Mouse (Mus musculus) stomach, embryonic 16.5 days (tissue): ENCODE measurements around the gene Dysf. TPM values are rescaled to one million over a fixed set of nuclear protein-coding genes. Genes with fewer than 3 reads are reported as not detected.
"Not testable (repeated sequence)": the region's sequence is repeated elsewhere in the genome, so short reads cannot be mapped to it uniquely, and the experiment has no call there.

Experiments used
- ATAC-seq: fragments of 200-750 bp; cut with Nextera tagmentation; 2 replicates; pipeline ENCODE4 v1.8.0; 2017; ENCODE audit warnings: moderate number of reproducible peaks, moderate TSS enrichment; ENCODE audit not compliant: insufficient read depth, low FRiP score
- H3K27ac ChIP-seq: fragments of 300-500 bp; sonication (generic); 2 replicates; pipeline ENCODE4 v1.5.1; 2014; ENCODE audit warnings: low read length
- H3K27me3 ChIP-seq: fragments of 300-500 bp; sonication (generic); 2 replicates; pipeline ENCODE4 v1.6.1; 2014; ENCODE audit warnings: low read length, control low read depth, mixed read lengths; ENCODE audit not compliant: control insufficient read depth, insufficient read depth
- H3K36me3 ChIP-seq: fragments of 300-500 bp; sonication (generic); 2 replicates; pipeline ENCODE4 v1.6.1; 2014; ENCODE audit warnings: low read length; ENCODE audit not compliant: control insufficient read depth, insufficient read depth
- H3K4me1 ChIP-seq: fragments of 300-500 bp; sonication (generic); 2 replicates; pipeline ENCODE4 v1.6.1; 2014; ENCODE audit warnings: low read length, control low read depth, mixed read lengths; ENCODE audit not compliant: control insufficient read depth, insufficient read depth
- H3K4me2 ChIP-seq: fragments of 300-500 bp; sonication (generic); 2 replicates; pipeline ENCODE4 v1.6.1; 2014; ENCODE audit warnings: low read depth, low read length, mixed read lengths
- H3K4me3 ChIP-seq: fragments of 300-500 bp; sonication (generic); replicated peaks from 2 replicates; pipeline ENCODE4 v1.5.1; 2014; ENCODE audit warnings: mild to moderate bottlenecking, low read length
- H3K9ac ChIP-seq: fragments of 300-500 bp; sonication (generic); 2 replicates; pipeline ENCODE4 v1.6.1; 2014; ENCODE audit warnings: low read length
- H3K9me3 ChIP-seq: fragments of 300-500 bp; sonication (generic); replicated peaks from 2 replicates; pipeline ENCODE4 v1.6.1; 2016; ENCODE audit warnings: low read length, control low read depth; ENCODE audit not compliant: control insufficient read depth
- WGBS: fragments of 180-500 bp; shearing (Covaris S2); extraction: QIAGEN DNeasy Blood & Tissue Kit; methylation state at CpG from one replicate; pipeline ENCODE4 v1.1.7; 2014; 5-methylcytosine and 5-hydroxymethylcytosine counted together
- polyA plus RNA-seq: library from polyadenylated mRNA; unstranded; fragments of >200 nt; fragmentation: Nextera tagmentation; extraction: Ambion mirVana; gene quantifications from 2 replicates; pipeline ENCODE4 v1.2.1, GENCODE M21; 2015

Gene Dysf
- polyA plus RNA-seq, 1 experiment from 2014 or later: 9.6 TPM

- H3K27me3 ChIP-seq: peaks cover 8% of the 10 kb centered on the region; the same call in 1 of the 2 replicates
- H3K9me3 ChIP-seq: no peaks in the 10 kb centered on the region
- H3K4me1 ChIP-seq: peaks cover 12% of the 10 kb centered on the region
- ATAC-seq: no peak
- H3K9ac ChIP-seq: no peak overlapping the region
- H3K4me2 ChIP-seq: no peak overlapping the region
- 90% methylated on average over 7 of the region's 7 CpGs for WGBS
- no peak overlapping the region for H3K4me3 ChIP-seq
- no peaks in the 10 kb centered on the region for H3K36me3 ChIP-seq
- no peak overlapping the region for H3K27ac ChIP-seq
Observed at GRCm38 (mm10) chr6:84016851-84017250, 8.5 kb downstream of the Dysf start.

DNA sequence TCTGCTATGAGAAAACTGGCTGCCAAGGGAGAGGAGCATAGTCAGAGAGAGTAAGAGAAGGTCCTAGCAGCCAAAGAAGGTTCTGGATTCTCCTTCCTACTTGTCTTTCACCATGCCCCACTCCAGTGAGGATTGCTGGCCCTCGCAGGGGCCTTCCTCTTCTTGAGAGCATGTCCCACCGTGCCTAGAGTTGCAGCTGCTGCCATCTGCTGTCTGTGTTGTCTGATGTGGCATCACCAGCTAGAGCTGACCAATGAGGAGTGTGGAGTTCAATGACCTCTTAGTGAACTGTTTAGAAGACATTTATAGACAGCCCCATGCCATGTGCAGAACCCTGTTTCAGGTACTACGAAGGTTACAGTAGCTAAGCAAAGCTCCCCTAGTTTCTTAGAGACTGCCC lies 9.0 kb downstream of the Dysf start:
- Histone ChIP-seq H3K4me3 (no peak overlapping the region), H3K4me1 (peaks cover 11% of the 10 kb centered on the region), H3K9me3 (no peaks in the 10 kb centered on the region), H3K27me3 (peaks cover 8% of the 10 kb centered on the region; the same call in 1 of the 2 replicates), H3K36me3 (no peaks in the 10 kb centered on the region), H3K4me2 (no peak overlapping the region), H3K27ac (no peak overlapping the region), H3K9ac (no peak overlapping the region)
- ATAC-seq: no peak
- WGBS: 53% methylated on average over 3 of the region's 3 CpGs

DNA sequence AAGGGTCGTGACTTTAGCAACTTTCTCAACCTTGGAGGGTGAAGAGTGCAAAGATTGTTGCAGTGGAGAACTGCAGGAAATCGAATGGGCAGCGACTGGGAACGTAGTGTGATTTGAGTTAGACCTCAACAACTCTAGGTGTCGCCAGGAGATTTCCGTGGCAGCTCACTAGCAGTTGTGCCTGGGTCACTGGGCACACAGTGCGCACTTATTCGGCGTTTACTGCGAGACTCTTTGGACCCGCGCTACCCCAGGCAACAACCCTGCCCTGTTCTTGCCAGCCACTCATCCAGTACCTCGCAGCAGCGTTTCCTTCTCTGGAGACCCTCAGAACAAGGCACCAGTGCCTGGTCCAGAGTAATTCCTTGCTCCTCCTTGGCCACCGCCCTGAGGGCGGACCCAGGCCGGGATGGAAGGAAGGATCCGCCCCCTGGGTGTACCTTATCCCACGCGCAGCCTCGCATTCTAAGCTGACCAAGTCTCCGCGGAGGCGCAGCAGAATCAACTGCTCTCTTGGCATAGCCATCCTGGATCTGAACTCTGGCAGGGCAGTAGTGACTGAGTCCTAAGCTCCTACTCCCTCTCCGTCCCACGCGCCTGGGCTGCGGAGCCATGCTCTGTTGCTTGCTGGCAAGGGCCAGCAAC lies 10.6 kb downstream of the Dysf start:
- H3K27ac ChIP-seq: no peak overlapping the region
- peak; percentile 81; the same call in 1 of the 2 replicates for ATAC-seq
- H3K4me2 ChIP-seq: peak overlapping the region; percentile 78
- H3K27me3 ChIP-seq: peaks cover 8% of the 10 kb centered on the region; the same call in 1 of the 2 replicates
- H3K9ac ChIP-seq: peak overlapping the region; percentile 61
- H3K4me1 ChIP-seq: peaks cover 11% of the 10 kb centered on the region
- peak overlapping the region; percentile 46 for H3K4me3 ChIP-seq
- WGBS: 3% methylated on average over 28 of the region's 28 CpGs
- H3K36me3 ChIP-seq: no peaks in the 10 kb centered on the region
- no peaks in the 10 kb centered on the region for H3K9me3 ChIP-seq

DNA sequence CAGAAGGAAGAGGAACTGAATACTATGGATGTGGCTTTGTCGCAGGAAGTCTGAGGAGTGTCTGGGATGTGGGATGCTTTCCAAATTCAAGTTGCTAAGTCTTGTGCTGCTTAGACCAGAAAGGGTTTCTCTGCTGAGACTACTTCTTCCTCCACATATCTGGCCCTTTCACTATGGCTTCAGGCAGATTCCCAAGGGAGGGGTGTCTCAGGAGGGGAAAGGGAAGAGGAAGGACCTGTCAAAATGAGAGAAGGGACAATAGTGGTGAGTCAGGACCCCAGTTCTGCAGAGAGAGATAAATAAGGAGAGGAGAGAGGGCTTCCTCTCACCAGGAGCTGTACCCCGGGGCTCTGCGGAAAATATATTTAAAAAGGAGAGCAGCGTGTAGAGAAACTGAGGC lies 11.6 kb downstream of the Dysf start:
- H3K27ac ChIP-seq: no peak overlapping the region
- peak overlapping the region; percentile 46 for H3K4me3 ChIP-seq
- H3K27me3 ChIP-seq: peaks cover 8% of the 10 kb centered on the region; the same call in 1 of the 2 replicates
- H3K4me2 ChIP-seq: 0 out of 2 replicates have a peak overlapping the region, but pooled peaks have one; percentile 20
- H3K9ac ChIP-seq: no peak overlapping the region
- H3K36me3 ChIP-seq: no peaks in the 10 kb centered on the region
- peaks cover 11% of the 10 kb centered on the region for H3K4me1 ChIP-seq
- H3K9me3 ChIP-seq: no peaks in the 10 kb centered on the region
- 72% methylated on average over 4 of the region's 4 CpGs for WGBS
- no peak for ATAC-seq

GRCm38 (mm10) chr6:84021990-84022389 lies 13.6 kb downstream of the Dysf start:
- WGBS: 64% methylated on average over 3 of the region's 3 CpGs
- H3K27ac ChIP-seq: no peak overlapping the region
- H3K36me3 ChIP-seq: no peaks in the 10 kb centered on the region
- H3K4me1 ChIP-seq: peaks cover 11% of the 10 kb centered on the region
- no peak overlapping the region for H3K9ac ChIP-seq
- H3K9me3 ChIP-seq: no peaks in the 10 kb centered on the region
- no peak overlapping the region for H3K4me3 ChIP-seq
- H3K27me3 ChIP-seq: peaks cover 8% of the 10 kb centered on the region; the same call in 1 of the 2 replicates
- ATAC-seq: no peak
- H3K4me2 ChIP-seq: no peak overlapping the region

- Histone ChIP-seq H3K9me3 (no peaks in the 10 kb centered on the region), H3K9ac (no peak overlapping the region), H3K4me3 (no peak overlapping the region), H3K4me2 (no peak overlapping the region), H3K27ac (no peak overlapping the region), H3K36me3 (no peaks in the 10 kb centered on the region), H3K4me1 (no peaks in the 10 kb centered on the region), H3K27me3 (no peaks in the 10 kb centered on the region)
- 79% methylated on average over 3 of the region's 3 CpGs for WGBS
- ATAC-seq: no peak
Observed at GRCm38 (mm10) chr6:84025636-84026035, 17.2 kb downstream of the Dysf start.

DNA sequence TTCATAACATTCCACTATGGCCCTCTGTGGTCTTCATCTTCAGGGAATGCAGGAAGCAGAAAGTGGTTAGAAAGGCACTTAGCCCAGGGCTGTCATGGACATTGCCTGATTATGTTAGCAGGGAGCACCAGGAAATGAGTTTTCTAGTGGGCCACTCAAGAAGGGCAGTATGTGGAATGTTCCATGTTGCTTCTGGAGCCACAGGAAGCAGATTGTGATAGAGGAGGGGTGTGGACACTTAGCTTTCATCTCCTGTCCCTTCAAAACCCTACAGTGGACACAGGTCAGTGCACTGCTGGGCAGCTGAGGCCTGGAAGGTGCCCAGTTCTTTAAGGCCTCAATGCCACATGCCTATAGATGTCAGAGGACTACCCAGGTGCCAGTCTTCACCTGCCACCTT lies 20.4 kb downstream of the Dysf start:
- Histone ChIP-seq H3K4me3 (no peak overlapping the region), H3K4me1 (no peaks in the 10 kb centered on the region), H3K27me3 (no peaks in the 10 kb centered on the region), H3K9me3 (no peaks in the 10 kb centered on the region), H3K27ac (no peak overlapping the region), H3K36me3 (no peaks in the 10 kb centered on the region), H3K4me2 (no peak overlapping the region), H3K9ac (no peak overlapping the region)
- ATAC-seq: no peak

- no peak for ATAC-seq
- H3K4me1 ChIP-seq: no peaks in the 10 kb centered on the region
- WGBS: 88% methylated on average over 7 of the region's 7 CpGs
- H3K4me2 ChIP-seq: no peak overlapping the region
- H3K4me3 ChIP-seq: no peak overlapping the region
- no peaks in the 10 kb centered on the region for H3K9me3 ChIP-seq
- no peak overlapping the region for H3K9ac ChIP-seq
- H3K36me3 ChIP-seq: no peaks in the 10 kb centered on the region
- no peak overlapping the region for H3K27ac ChIP-seq
- no peaks in the 10 kb centered on the region for H3K27me3 ChIP-seq
Observed at GRCm38 (mm10) chr6:84029775-84030174, 21.4 kb downstream of the Dysf start.

DNA sequence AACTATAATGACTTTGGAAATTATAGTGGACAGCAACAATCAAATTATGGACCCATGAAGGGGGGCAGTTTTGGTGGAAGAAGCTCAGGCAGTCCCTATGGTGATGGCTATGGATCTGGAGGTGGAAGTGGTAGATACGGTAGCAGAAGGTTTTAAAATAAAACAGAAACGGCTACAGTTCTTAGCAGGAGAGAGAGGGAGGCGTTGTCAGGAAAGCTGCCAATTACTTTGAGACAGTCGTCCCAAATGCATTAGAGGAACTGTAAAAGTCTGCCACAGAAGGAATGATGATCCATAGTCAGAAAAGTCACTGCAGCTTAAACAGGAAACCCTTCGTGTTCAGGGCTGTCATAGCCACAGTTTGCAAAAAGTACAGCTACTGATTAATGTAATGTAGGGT lies 24.1 kb downstream of the Dysf start:
- H3K27ac ChIP-seq, H3K4me3 ChIP-seq, ATAC-seq, H3K4me1 ChIP-seq, H3K36me3 ChIP-seq, H3K9me3 ChIP-seq, H3K27me3 ChIP-seq, H3K9ac ChIP-seq, H3K4me2 ChIP-seq: not testable (repeated sequence)
- WGBS: 39% methylated on average over 5 of the region's 5 CpGs
